ENCODE assay signal across 9 mouse cellular contexts in genomic region chr6:52418451-52419170, GRCm38 (mm10).
A peak's percentile ranks its signal among the peaks of the same experiment; 100 is the strongest.
DNase-seq lines count a peak whose midpoint lies in the region; ATAC-seq and TF ChIP-seq lines count a peak whose summit lies in the region.
"Had no signal": no experiment of that assay in that cellular context is flagged by ENCODE, and none has a peak within 500 bp of the region (broad histone marks: within the 10 kb centered on the region; RNA-seq: fewer than 3 reads in every experiment).

No protein-coding gene starts in this region.

- TF ChIP-seq CTCF in midbrain, postnatal 0 days (IDR thresholded peaks at IDR 0.05), result no peak

- DNase-seq in midbrain, embryonic 10.5 days (ENCODE audit: low spot score), result no peak
- DNase-seq in midbrain, postnatal 0 days (ENCODE audit: low spot score), result no peak
- DNase-seq in limb, embryonic 10.5 days (ENCODE audit: low spot score), result peak; percentile 56
- peak; percentile 62 for DNase-seq in skeletal muscle tissue, adult 2 months (ENCODE audit: low read depth, low spot score)
- DNase-seq in layer of hippocampus, postnatal 10 days (ENCODE audit: low spot score in 2 of 2), result no peak
- DNase-seq in retina, embryonic 14.5 days (ENCODE audit: low spot score), result no peak
- no peak for DNase-seq in frontal cortex, postnatal 14 days (ENCODE audit: low spot score in 2 of 2)
- DNase-seq: cerebellum, postnatal 14 days had no signal

- ATAC-seq in midbrain, postnatal 0 days (ENCODE audit: low FRiP score), result no peak
- no peak for ATAC-seq in heart, embryonic 12.5 days (ENCODE audit: insufficient number of reproducible peaks, low FRiP score)

- no peaks in the 10 kb centered on the region for H3K27me3 ChIP-seq in midbrain, embryonic 10.5 days (ENCODE audit: low read depth, poor library complexity, severe bottlenecking)
- H3K27me3 ChIP-seq in midbrain, postnatal 0 days (ENCODE audit: insufficient read depth, low read length), result no peaks in the 10 kb centered on the region
- H3K27me3 ChIP-seq in heart, embryonic 12.5 days (replicated peaks), result no peaks in the 10 kb centered on the region
- peaks cover 9% of the 10 kb centered on the region; the same call in 1 of the 2 replicates for H3K27me3 ChIP-seq in limb, embryonic 10.5 days (ENCODE audit: low read depth, poor library complexity, severe bottlenecking)

- no peaks in the 10 kb centered on the region for H3K9me3 ChIP-seq in midbrain, embryonic 10.5 days (replicated peaks)
- no peaks in the 10 kb centered on the region for H3K9me3 ChIP-seq in midbrain, postnatal 0 days (ENCODE audit: low read length)
- H3K9me3 ChIP-seq in heart, embryonic 12.5 days (replicated peaks), result peaks cover 4% of the 10 kb centered on the region; the same call in 1 of the 2 replicates
- no peaks in the 10 kb centered on the region for H3K9me3 ChIP-seq in limb, embryonic 10.5 days (replicated peaks)

- WGBS in midbrain, embryonic 10.5 days, result 46% methylated on average over 12 of the region's 12 CpGs
- 51% methylated on average over 12 of the region's 12 CpGs for WGBS in midbrain, postnatal 0 days
- WGBS in heart, embryonic 12.5 days, result 51% methylated on average over 12 of the region's 12 CpGs
- WGBS in limb, embryonic 10.5 days, result 10% methylated on average over 12 of the region's 12 CpGs

- no peak overlapping the region for H3K9ac ChIP-seq in midbrain, postnatal 0 days (replicated peaks; ENCODE audit: low read length, poor library complexity, severe bottlenecking)
- H3K9ac ChIP-seq in heart, embryonic 12.5 days, result no peak overlapping the region

- no peak overlapping the region for H3K4me2 ChIP-seq in midbrain, postnatal 0 days (ENCODE audit: low read depth, low read length, poor library complexity, severe bottlenecking)
- no peak overlapping the region for H3K4me2 ChIP-seq in heart, embryonic 12.5 days

- H3K4me1 ChIP-seq in midbrain, embryonic 10.5 days, result peaks cover 15% of the 10 kb centered on the region
- H3K4me1 ChIP-seq in midbrain, postnatal 0 days (ENCODE audit: insufficient read depth, low read length), result no peaks in the 10 kb centered on the region
- H3K4me1 ChIP-seq in heart, embryonic 12.5 days (replicated peaks), result peaks cover 11% of the 10 kb centered on the region
- peaks cover 34% of the 10 kb centered on the region for H3K4me1 ChIP-seq in limb, embryonic 10.5 days

- H3K36me3 ChIP-seq in midbrain, embryonic 10.5 days, result no peaks in the 10 kb centered on the region
- no peaks in the 10 kb centered on the region for H3K36me3 ChIP-seq in midbrain, postnatal 0 days (ENCODE audit: insufficient read depth, low read length)
- no peaks in the 10 kb centered on the region for H3K36me3 ChIP-seq in heart, embryonic 12.5 days
- no peaks in the 10 kb centered on the region for H3K36me3 ChIP-seq in limb, embryonic 10.5 days

- no peak overlapping the region for H3K4me3 ChIP-seq in midbrain, embryonic 10.5 days
- no peak overlapping the region for H3K4me3 ChIP-seq in midbrain, postnatal 0 days (ENCODE audit: low read depth, low read length)
- no peak overlapping the region for H3K4me3 ChIP-seq in heart, embryonic 12.5 days
- H3K4me3 ChIP-seq in limb, embryonic 10.5 days, result no peak overlapping the region

- H3K27ac ChIP-seq in midbrain, embryonic 10.5 days (replicated peaks), result 0 out of 2 replicates have a peak overlapping the region, but pooled peaks have one; percentile 15
- H3K27ac ChIP-seq in midbrain, postnatal 0 days (ENCODE audit: low read depth, low read length), result no peak overlapping the region
- H3K27ac ChIP-seq in heart, embryonic 12.5 days (ENCODE audit: poor library complexity, severe bottlenecking), result 0 out of 2 replicates have a peak overlapping the region, but pooled peaks have one; percentile 18
- peak overlapping the region; percentile 56; the same call in 1 of the 2 replicates for H3K27ac ChIP-seq in limb, embryonic 10.5 days

Comparison
In these comparisons a context has a peak if more than half of its experiments do, and no peak if none do; other contexts are left out.
1. DNase-seq: peak in limb, embryonic 10.5 days (single experiment) and skeletal muscle tissue, adult 2 months (single experiment); none in midbrain, embryonic 10.5 days (single experiment), midbrain, postnatal 0 days (single experiment), layer of hippocampus, postnatal 10 days (0 of 2), retina, embryonic 14.5 days (single experiment) and frontal cortex, postnatal 14 days (0 of 2).